Mouse (Mus musculus) CD8-positive naive resting alpha-beta T cell, adult 2 months (primary cell): Measurements from ENCODE around the gene Efhd2.

Experiments used
- DNase-seq, 2 experiments: peaks; one replicate each; pipeline ENCODE4 v3.0.0; 2022; ENCODE audit warnings: low read depth in 2 of 2, low spot score in 2 of 2

Efhd2 gene

DNA sequence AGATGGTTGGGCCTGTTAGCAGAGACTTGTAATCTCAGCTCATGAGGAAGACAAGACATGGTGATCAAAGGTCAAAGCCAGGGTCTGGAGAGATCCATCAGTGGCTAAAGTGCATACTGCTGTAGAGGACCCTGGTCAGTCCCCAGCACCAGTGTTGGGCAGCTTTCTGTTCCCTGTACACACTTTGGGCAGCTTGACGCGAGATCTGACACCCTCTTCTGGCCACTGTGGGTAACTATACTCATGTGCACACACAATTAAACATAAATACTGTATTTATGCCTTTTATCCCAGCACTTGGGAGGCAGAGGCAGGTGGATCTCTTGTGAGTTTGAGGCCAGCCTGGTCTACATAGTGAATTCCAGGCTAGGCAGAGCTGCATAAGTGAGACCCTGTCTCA is 63.7 kb downstream of the Efhd2 start:
- DNase-seq = no peak

- DNase-seq = no peak
These were observed 64.8 kb downstream of the Efhd2 start for GRCm38 (mm10) chr4:141809850-141810464.
